Mouse (Mus musculus) hindbrain, embryonic 14.5 days (tissue): ENCODE data around the gene Tacstd2. TPM values are rescaled to one million over a fixed set of nuclear protein-coding genes. Genes with fewer than 3 reads are reported as not detected.
"Not testable (repeated sequence)": the region's sequence is repeated elsewhere in the genome, so short reads cannot be mapped to it uniquely, and the experiment has no call there.

Experiments used
- ATAC-seq: fragments of 200-750 bp; cut with Nextera tagmentation; 2 replicates; pipeline ENCODE4 v1.8.0; 2017; ENCODE audit warnings: moderate number of reproducible peaks, mild to moderate bottlenecking, moderate TSS enrichment, moderate library complexity; ENCODE audit not compliant: low FRiP score
- DNase-seq: peaks from one replicate; pipeline ENCODE4 v3.0.0-alpha.2; 2015; ENCODE audit warnings: low spot score
- H3K27ac ChIP-seq: fragments of 300-500 bp; sonication (generic); 2 replicates; pipeline ENCODE4 v1.5.1; 2014; ENCODE audit warnings: mild to moderate bottlenecking, moderate library complexity
- H3K27me3 ChIP-seq: fragments of 300-500 bp; sonication (generic); 2 replicates; pipeline ENCODE4 v1.6.1; 2014; ENCODE audit warnings: mild to moderate bottlenecking, low read length, mixed read lengths; ENCODE audit not compliant: control insufficient read depth, insufficient read depth
- H3K36me3 ChIP-seq: fragments of 300-500 bp; sonication (generic); replicated peaks from 2 replicates; pipeline ENCODE4 v1.6.1; 2014; ENCODE audit not compliant: control insufficient read depth, insufficient read depth
- H3K4me1 ChIP-seq: fragments of 300-500 bp; sonication (generic); replicated peaks from 2 replicates; pipeline ENCODE4 v1.6.1; 2014; ENCODE audit warnings: antibody characterized with exemption, low read length, mixed read lengths; ENCODE audit not compliant: control insufficient read depth, insufficient read depth
- H3K4me2 ChIP-seq: fragments of 300-500 bp; sonication (generic); replicated peaks from 2 replicates; pipeline ENCODE4 v1.6.1; 2014; ENCODE audit warnings: mild to moderate bottlenecking, moderate library complexity
- H3K4me3 ChIP-seq: fragments of 300-500 bp; sonication (generic); replicated peaks from 2 replicates; pipeline ENCODE4 v1.5.1; 2014; ENCODE audit warnings: mild to moderate bottlenecking, low read length
- H3K9ac ChIP-seq: fragments of 300-500 bp; sonication (generic); 2 replicates; pipeline ENCODE4 v1.6.1; 2014
- H3K9me3 ChIP-seq: fragments of 300-500 bp; sonication (generic); 2 replicates; pipeline ENCODE4 v1.6.1; 2016; ENCODE audit warnings: low read length; ENCODE audit not compliant: control insufficient read depth
- WGBS: fragments of 180-500 bp; shearing (Covaris S2); extraction: QIAGEN DNeasy Blood & Tissue Kit; methylation state at CpG from one replicate; pipeline ENCODE4 v1.1.7; 2014; 5-methylcytosine and 5-hydroxymethylcytosine counted together
- polyA plus RNA-seq: library from polyadenylated mRNA; unstranded; fragments of >200 nt; fragmentation: Nextera tagmentation; extraction: Ambion mirVana; gene quantifications from 2 replicates; pipeline ENCODE4 v1.2.1, GENCODE M21; 2014

Tacstd2 gene
- polyA plus RNA-seq, 1 experiment from 2014 or later, result 0.94 TPM

GRCm38 (mm10) chr6:67530992-67531821 lies 4.4 kb downstream of the Tacstd2 start:
- DNase-seq, result no peak
- Histone ChIP-seq H3K36me3 (no peaks in the 10 kb centered on the region), H3K4me2 (no peak overlapping the region), H3K9ac (no peak overlapping the region), H3K4me1 (peaks cover 13% of the 10 kb centered on the region; the same call in 1 of the 2 replicates), H3K27me3 (peaks cover 62% of the 10 kb centered on the region), H3K4me3 (no peak overlapping the region), H3K9me3 (0 out of 2 replicates have a peak, but pooled peaks cover 6% of the 10 kb centered on the region), H3K27ac (no peak overlapping the region)
- 73% methylated on average over 9 of the region's 9 CpGs for WGBS
- ATAC-seq, result no peak

DNA sequence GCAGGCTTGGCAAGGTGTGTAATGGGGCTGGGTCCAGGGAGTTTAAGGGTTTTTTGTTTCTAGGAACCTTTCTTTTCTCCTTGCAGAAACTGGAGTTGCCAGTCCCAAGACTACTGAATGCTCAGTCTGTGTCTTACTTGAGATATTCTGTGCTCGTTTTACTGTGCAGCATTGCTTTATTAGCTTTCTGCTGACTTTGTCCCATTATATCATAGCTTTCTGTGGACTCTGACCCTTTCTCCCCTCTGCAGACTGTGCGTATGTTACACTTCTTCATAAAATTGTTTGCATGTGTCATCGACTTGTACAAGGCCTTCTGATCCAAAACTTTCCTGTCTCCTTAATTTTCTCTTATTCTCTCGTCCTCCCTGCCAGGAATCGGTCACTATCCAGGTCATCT lies 9.2 kb downstream of the Tacstd2 start:
- ATAC-seq (no peak), DNase-seq (no peak)
- H3K36me3 ChIP-seq, result no peaks in the 10 kb centered on the region
- 90% methylated on average over 5 of the region's 5 CpGs for whole genome bisulfite sequencing
- H3K9ac ChIP-seq, result no peak overlapping the region
- no peak overlapping the region for H3K4me2 ChIP-seq
- no peak overlapping the region for H3K4me3 ChIP-seq
- no peak overlapping the region for H3K27ac ChIP-seq
- peaks cover 14% of the 10 kb centered on the region for H3K27me3 ChIP-seq
- no peaks in the 10 kb centered on the region for H3K4me1 ChIP-seq
- H3K9me3 ChIP-seq, result 0 out of 2 replicates have a peak, but pooled peaks cover 6% of the 10 kb centered on the region

- Histone ChIP-seq H3K27ac (no peak overlapping the region), H3K4me3 (no peak overlapping the region), H3K9ac (no peak overlapping the region), H3K27me3 (no peaks in the 10 kb centered on the region), H3K36me3 (no peaks in the 10 kb centered on the region), H3K4me2 (no peak overlapping the region), H3K9me3 (no peaks in the 10 kb centered on the region), H3K4me1 (no peaks in the 10 kb centered on the region)
- ATAC-seq (peak; percentile 51; the same call in 1 of the 2 replicates), DNase-seq (peak; percentile 42)
These were observed 24.8 kb downstream of the Tacstd2 start for GRCm38 (mm10) chr6:67510752-67511151.

DNA sequence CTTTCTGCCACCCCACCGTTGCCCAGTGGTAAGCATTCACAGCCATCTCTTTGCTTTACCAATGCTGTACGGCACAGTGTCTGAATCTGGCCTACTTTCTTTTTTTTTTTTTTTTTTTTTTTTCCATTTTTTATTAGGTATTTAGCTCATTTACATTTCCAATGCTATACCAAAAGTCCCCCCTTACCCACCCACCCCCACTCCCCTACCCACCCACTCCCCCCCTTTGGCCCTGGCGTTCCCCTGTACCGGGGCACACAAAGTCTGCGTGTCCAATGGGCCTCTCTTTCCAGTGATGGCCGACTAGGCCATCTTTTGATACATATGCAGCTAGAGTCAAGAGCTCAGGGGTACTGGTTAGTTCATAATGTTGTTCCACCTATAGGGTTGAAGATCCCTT lies 33.7 kb downstream of the Tacstd2 start:
- DNase-seq, H3K4me1 ChIP-seq, H3K27ac ChIP-seq, H3K27me3 ChIP-seq, ATAC-seq, H3K9me3 ChIP-seq, H3K4me3 ChIP-seq, H3K9ac ChIP-seq, H3K4me2 ChIP-seq, H3K36me3 ChIP-seq: not testable (repeated sequence)
- 91% methylated on average over 2 of the region's 6 CpGs for WGBS

GRCm38 (mm10) chr6:67491755-67492154 lies 43.8 kb downstream of the Tacstd2 start, which contains the start of gene Il23r:
Il23r (minus strand) TSS chr6:67491855.
- H3K4me1 ChIP-seq, result no peaks in the 10 kb centered on the region
- no peaks in the 10 kb centered on the region for H3K9me3 ChIP-seq
- no peak for DNase-seq
- no peaks in the 10 kb centered on the region for H3K36me3 ChIP-seq
- H3K4me3 ChIP-seq, result no peak within 1 kb of the TSS
- no peaks in the 10 kb centered on the region for H3K27me3 ChIP-seq
- no peak within 1 kb of the TSS for H3K27ac ChIP-seq
- 79% methylated on average over 2 of the region's 2 CpGs for WGBS
- no peak for ATAC-seq
- no peak within 1 kb of the TSS for H3K4me2 ChIP-seq
- H3K9ac ChIP-seq, result no peak within 1 kb of the TSS

Other genes with a start within 250 kb of the Tacstd2 start
- not detected in 2 replicates for gene Il12rb2, start 159.6 kb downstream of the Tacstd2 start, polyA plus RNA-seq
- gene Il23r, start 43.9 kb downstream of the Tacstd2 start, polyA plus RNA-seq, result not detected in 2 replicates